Mouse (Mus musculus) ovary, postnatal 10 days (tissue): ENCODE results near the gene Otoa.

ENCODE experiments used
- DNase-seq: peaks from one replicate; pipeline ENCODE4 v3.0.0; 2022; ENCODE audit warnings: low spot score

Gene Otoa

GRCm38 (mm10) chr7:121082949-121083513 lies 1.6 kb downstream of the Otoa start:
- no peak for DNase-seq

- no peak for DNase-seq
Observed at GRCm38 (mm10) chr7:121084840-121085453, 3.5 kb downstream of the Otoa start.

GRCm38 (mm10) chr7:121085500-121085899 lies 4.0 kb downstream of the Otoa start:
- no peak for DNase-seq

- DNase-seq: no peak
Observed at GRCm38 (mm10) chr7:121088745-121089144, 7.3 kb downstream of the Otoa start.

GRCm38 (mm10) chr7:121090748-121091147 lies 9.3 kb downstream of the Otoa start:
- no peak for DNase-seq

GRCm38 (mm10) chr7:121093026-121093425 lies 11.6 kb downstream of the Otoa start:
- DNase-seq: no peak

- no peak for DNase-seq
Observed at GRCm38 (mm10) chr7:121098614-121099389, 17.4 kb downstream of the Otoa start.

- DNase-seq: no peak
Observed at GRCm38 (mm10) chr7:121107851-121108250, 26.4 kb downstream of the Otoa start.

- DNase-seq: no peak
Observed at GRCm38 (mm10) chr7:121111321-121111720, 29.9 kb downstream of the Otoa start.

GRCm38 (mm10) chr7:121111762-121112161 lies 30.3 kb downstream of the Otoa start:
- DNase-seq: no peak

GRCm38 (mm10) chr7:121120143-121120818 lies 38.8 kb downstream of the Otoa start:
- peak; percentile 59 for DNase-seq

GRCm38 (mm10) chr7:121130837-121131236 lies 49.4 kb downstream of the Otoa start:
- DNase-seq: no peak

GRCm38 (mm10) chr7:121141274-121141673 lies 59.8 kb downstream of the Otoa start:
- no peak for DNase-seq

- DNase-seq: no peak
Observed at GRCm38 (mm10) chr7:121150662-121151061, 69.2 kb downstream of the Otoa start.

- DNase-seq: no peak
Observed at GRCm38 (mm10) chr7:121152186-121152585, 70.7 kb downstream of the Otoa start.

- no peak for DNase-seq
Observed at GRCm38 (mm10) chr7:121165616-121166015, 84.2 kb downstream of the Otoa start.

GRCm38 (mm10) chr7:121171888-121172287 lies 90.4 kb downstream of the Otoa start:
- no peak for DNase-seq

GRCm38 (mm10) chr7:121187201-121187786 lies 105.8 kb downstream of the Otoa start:
- no peak for DNase-seq

- DNase-seq: no peak
Observed at GRCm38 (mm10) chr7:121188976-121189375, 107.5 kb downstream of the Otoa start.

- DNase-seq: no peak
Observed at GRCm38 (mm10) chr7:121198933-121199332, 117.5 kb downstream of the Otoa start.

GRCm38 (mm10) chr7:121211804-121212203 lies 130.4 kb downstream of the Otoa start:
- no peak for DNase-seq
